Mouse (Mus musculus): ENCODE results near the gene Filip1. TPM values are rescaled to one million over a fixed set of nuclear protein-coding genes. Genes with fewer than 3 reads are reported as not detected.
A peak's percentile ranks its signal among the peaks of the same experiment; 100 is the strongest.

The Filip1 gene
- polyA plus RNA-seq, 1 experiment from 2014 or later, result 2.5 TPM

GRCm38 (mm10) chr9:79918325-79919117 lies 94.1 kb downstream of the Filip1 start:
- no peak overlapping the region for H3K27ac ChIP-seq (ENCODE audit: low read depth, low read length)
- no peaks in the 10 kb centered on the region for H3K9me3 ChIP-seq (ENCODE audit: control insufficient read depth, low read length)
- no peak for ATAC-seq
- no peaks in the 10 kb centered on the region for H3K27me3 ChIP-seq (replicated peaks; ENCODE audit: control insufficient read depth, insufficient read depth, low read length)
- H3K4me1 ChIP-seq (ENCODE audit: control insufficient read depth, insufficient read depth, low read depth, low read length), result no peaks in the 10 kb centered on the region
- H3K9ac ChIP-seq (ENCODE audit: low read depth, low read length), result no peak overlapping the region
- no peak overlapping the region for H3K4me2 ChIP-seq (ENCODE audit: low read length)
- no peak overlapping the region for H3K4me3 ChIP-seq (ENCODE audit: low read length)
- no peaks in the 10 kb centered on the region for H3K36me3 ChIP-seq (ENCODE audit: control insufficient read depth, insufficient read depth, low read length)
- 65% methylated on average over 10 of the region's 10 CpGs for WGBS

- Histone ChIP-seq H3K9me3 (ENCODE audit: control insufficient read depth, low read length) (no peaks in the 10 kb centered on the region), H3K36me3 (ENCODE audit: control insufficient read depth, insufficient read depth, low read length) (no peaks in the 10 kb centered on the region), H3K4me1 (ENCODE audit: control insufficient read depth, insufficient read depth, low read depth, low read length) (no peaks in the 10 kb centered on the region), H3K4me2 (ENCODE audit: low read length) (no peak overlapping the region), H3K27me3 (replicated peaks; ENCODE audit: control insufficient read depth, insufficient read depth, low read length) (no peaks in the 10 kb centered on the region), H3K9ac (ENCODE audit: low read depth, low read length) (no peak overlapping the region), H3K4me3 (ENCODE audit: low read length) (no peak overlapping the region), H3K27ac (ENCODE audit: low read depth, low read length) (no peak overlapping the region)
- ATAC-seq, result no peak
- WGBS, result 51% methylated on average over 4 of the region's 4 CpGs
Measured at GRCm38 (mm10) chr9:79914276-79914675, 98.4 kb downstream of the Filip1 start.

- no peak overlapping the region for H3K9ac ChIP-seq (ENCODE audit: low read depth, low read length)
- H3K27ac ChIP-seq (ENCODE audit: low read depth, low read length), result no peak overlapping the region
- H3K4me1 ChIP-seq (ENCODE audit: control insufficient read depth, insufficient read depth, low read depth, low read length), result no peaks in the 10 kb centered on the region
- no peaks in the 10 kb centered on the region for H3K27me3 ChIP-seq (replicated peaks; ENCODE audit: control insufficient read depth, insufficient read depth, low read length)
- no peaks in the 10 kb centered on the region for H3K9me3 ChIP-seq (ENCODE audit: control insufficient read depth, low read length)
- H3K4me3 ChIP-seq (ENCODE audit: low read length), result no peak overlapping the region
- no peak overlapping the region for H3K4me2 ChIP-seq (ENCODE audit: low read length)
- WGBS, result 83% methylated on average over 5 of the region's 5 CpGs
- no peaks in the 10 kb centered on the region for H3K36me3 ChIP-seq (ENCODE audit: control insufficient read depth, insufficient read depth, low read length)
- ATAC-seq, result no peak
Measured at GRCm38 (mm10) chr9:79912971-79913370, 99.7 kb downstream of the Filip1 start.

GRCm38 (mm10) chr9:79910166-79910565 lies 102.5 kb downstream of the Filip1 start:
- Histone ChIP-seq H3K4me3 (ENCODE audit: low read length) (no peak overlapping the region), H3K4me1 (ENCODE audit: control insufficient read depth, insufficient read depth, low read depth, low read length) (no peaks in the 10 kb centered on the region), H3K4me2 (ENCODE audit: low read length) (no peak overlapping the region), H3K27ac (ENCODE audit: low read depth, low read length) (no peak overlapping the region), H3K9me3 (ENCODE audit: control insufficient read depth, low read length) (no peaks in the 10 kb centered on the region), H3K27me3 (replicated peaks; ENCODE audit: control insufficient read depth, insufficient read depth, low read length) (no peaks in the 10 kb centered on the region), H3K36me3 (ENCODE audit: control insufficient read depth, insufficient read depth, low read length) (no peaks in the 10 kb centered on the region), H3K9ac (ENCODE audit: low read depth, low read length) (no peak overlapping the region)
- 92% methylated on average over 3 of the region's 3 CpGs for WGBS
- no peak for ATAC-seq

GRCm38 (mm10) chr9:79898815-79899214 lies 113.8 kb downstream of the Filip1 start:
- no peaks in the 10 kb centered on the region for H3K9me3 ChIP-seq (ENCODE audit: control insufficient read depth, low read length)

GRCm38 (mm10) chr9:79894665-79895064 lies 118.0 kb downstream of the Filip1 start:
- H3K4me2 ChIP-seq (ENCODE audit: low read length), result no peak overlapping the region
- no peaks in the 10 kb centered on the region for H3K4me1 ChIP-seq (ENCODE audit: control insufficient read depth, insufficient read depth, low read depth, low read length)
- H3K4me3 ChIP-seq (ENCODE audit: low read length), result no peak overlapping the region
- H3K27ac ChIP-seq (ENCODE audit: low read depth, low read length), result no peak overlapping the region
- no peaks in the 10 kb centered on the region for H3K9me3 ChIP-seq (ENCODE audit: control insufficient read depth, low read length)
- no peak overlapping the region for H3K9ac ChIP-seq (ENCODE audit: low read depth, low read length)
- H3K27me3 ChIP-seq (replicated peaks; ENCODE audit: control insufficient read depth, insufficient read depth, low read length), result no peaks in the 10 kb centered on the region
- WGBS, result 78% methylated on average over 5 of the region's 5 CpGs
- H3K36me3 ChIP-seq (ENCODE audit: control insufficient read depth, insufficient read depth, low read length), result no peaks in the 10 kb centered on the region
- ATAC-seq, result no peak

More at GRCm38 (mm10) chr9:79898815-79899214, 113.8 kb downstream of the Filip1 start:
- WGBS, result 93% methylated on average over 3 of the region's 3 CpGs
- Histone ChIP-seq H3K4me2 (ENCODE audit: low read length) (no peak overlapping the region), H3K27ac (ENCODE audit: low read depth, low read length) (no peak overlapping the region), H3K27me3 (replicated peaks; ENCODE audit: control insufficient read depth, insufficient read depth, low read length) (no peaks in the 10 kb centered on the region), H3K4me3 (ENCODE audit: low read length) (no peak overlapping the region), H3K9ac (ENCODE audit: low read depth, low read length) (no peak overlapping the region), H3K4me1 (ENCODE audit: control insufficient read depth, insufficient read depth, low read depth, low read length) (no peaks in the 10 kb centered on the region), H3K36me3 (ENCODE audit: control insufficient read depth, insufficient read depth, low read length) (no peaks in the 10 kb centered on the region)
- no peak for ATAC-seq

- no peak for ATAC-seq
Measured at GRCm38 (mm10) chr9:79893841-79894612, 118.6 kb downstream of the Filip1 start.

GRCm38 (mm10) chr9:79892183-79892582 lies 120.5 kb downstream of the Filip1 start:
- Histone ChIP-seq H3K36me3 (ENCODE audit: control insufficient read depth, insufficient read depth, low read length) (no peaks in the 10 kb centered on the region), H3K9ac (ENCODE audit: low read depth, low read length) (no peak overlapping the region), H3K4me2 (ENCODE audit: low read length) (no peak overlapping the region), H3K4me3 (ENCODE audit: low read length) (no peak overlapping the region), H3K27ac (ENCODE audit: low read depth, low read length) (no peak overlapping the region), H3K9me3 (ENCODE audit: control insufficient read depth, low read length) (no peaks in the 10 kb centered on the region), H3K4me1 (ENCODE audit: control insufficient read depth, insufficient read depth, low read depth, low read length) (no peaks in the 10 kb centered on the region), H3K27me3 (replicated peaks; ENCODE audit: control insufficient read depth, insufficient read depth, low read length) (no peaks in the 10 kb centered on the region)
- no peak for ATAC-seq
- WGBS, result 100% methylated on average over 1 of the region's 1 CpGs

More at GRCm38 (mm10) chr9:79893841-79894612, 118.6 kb downstream of the Filip1 start:
- H3K27me3 ChIP-seq (replicated peaks; ENCODE audit: control insufficient read depth, insufficient read depth, low read length), result no peaks in the 10 kb centered on the region
- no peaks in the 10 kb centered on the region for H3K36me3 ChIP-seq (ENCODE audit: control insufficient read depth, insufficient read depth, low read length)
- 79% methylated on average over 4 of the region's 4 CpGs for WGBS
- H3K9me3 ChIP-seq (ENCODE audit: control insufficient read depth, low read length), result no peaks in the 10 kb centered on the region
- no peak overlapping the region for H3K4me3 ChIP-seq (ENCODE audit: low read length)
- H3K9ac ChIP-seq (ENCODE audit: low read depth, low read length), result no peak overlapping the region
- H3K4me1 ChIP-seq (ENCODE audit: control insufficient read depth, insufficient read depth, low read depth, low read length), result no peaks in the 10 kb centered on the region
- no peak overlapping the region for H3K4me2 ChIP-seq (ENCODE audit: low read length)
- no peak overlapping the region for H3K27ac ChIP-seq (ENCODE audit: low read depth, low read length)

- ATAC-seq, result peak; percentile 53; the same call in 1 of the 2 replicates
Measured at GRCm38 (mm10) chr9:79890488-79890887, 122.2 kb downstream of the Filip1 start.

More at GRCm38 (mm10) chr9:79890488-79890887, 122.2 kb downstream of the Filip1 start:
- H3K9me3 ChIP-seq (ENCODE audit: control insufficient read depth, low read length), result no peaks in the 10 kb centered on the region
- 13% methylated on average over 4 of the region's 4 CpGs for WGBS
- H3K4me2 ChIP-seq (ENCODE audit: low read length), result no peak overlapping the region
- no peaks in the 10 kb centered on the region for H3K27me3 ChIP-seq (replicated peaks; ENCODE audit: control insufficient read depth, insufficient read depth, low read length)
- no peaks in the 10 kb centered on the region for H3K4me1 ChIP-seq (ENCODE audit: control insufficient read depth, insufficient read depth, low read depth, low read length)
- no peak overlapping the region for H3K4me3 ChIP-seq (ENCODE audit: low read length)
- no peak overlapping the region for H3K27ac ChIP-seq (ENCODE audit: low read depth, low read length)
- no peak overlapping the region for H3K9ac ChIP-seq (ENCODE audit: low read depth, low read length)
- no peaks in the 10 kb centered on the region for H3K36me3 ChIP-seq (ENCODE audit: control insufficient read depth, insufficient read depth, low read length)
